Mouse (Mus musculus): Measurements from ENCODE around the gene Tmem183a. TPM values are rescaled to one million over a fixed set of nuclear protein-coding genes. Genes with fewer than 3 reads are reported as not detected.

The Tmem183a gene
- polyA plus RNA-seq, 1 experiment = 85.2 TPM

DNA sequence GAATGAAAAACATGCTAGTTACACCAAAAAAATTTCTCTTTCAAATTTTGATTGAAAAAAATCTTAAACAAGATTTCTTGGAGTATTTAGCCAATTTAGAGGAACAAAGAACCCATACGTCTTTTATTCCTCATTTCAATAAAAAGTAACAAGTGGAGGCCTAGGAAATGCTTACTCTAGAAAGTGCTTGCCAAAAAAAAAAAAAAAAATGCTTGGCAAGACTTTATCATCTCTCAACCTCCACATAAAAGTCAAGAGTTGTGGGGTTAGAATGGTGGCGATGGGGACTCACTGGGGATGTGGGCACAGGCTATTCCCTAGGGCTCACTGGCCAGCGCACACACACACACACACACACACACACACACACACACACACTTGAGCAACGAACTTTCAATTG, 1.4 kb upstream of the Tmem183a start:
- Histone ChIP-seq H3K4me3 (ENCODE audit: insufficient read depth, poor library complexity, severe bottlenecking) (no peak overlapping the region), H3K36me3 (ENCODE audit: control insufficient read depth, insufficient read depth) (peaks cover 23% of the 10 kb centered on the region), H3K79me2 (ENCODE audit: control insufficient read depth, insufficient read depth) (peaks cover 35% of the 10 kb centered on the region), H3K27me3 (ENCODE audit: control insufficient read depth, insufficient read depth, insufficient read length) (no peaks in the 10 kb centered on the region), H3ac (ENCODE audit: control insufficient read depth, insufficient read length, low read depth) (no peak overlapping the region), H3K79me3 (ENCODE audit: low read depth) (peaks cover 31% of the 10 kb centered on the region)
- TF ChIP-seq USF1 (IDR thresholded peaks at IDR 0.05; ENCODE audit: low read depth) (no peak), FOSL1 (IDR thresholded peaks at IDR 0.05; ENCODE audit: insufficient read depth, low read length, poor library complexity, severe bottlenecking) (no peak), MYOG (IDR thresholded peaks at IDR 0.05; ENCODE audit: control insufficient read depth, extremely low read depth, insufficient read length) (no peak), CTCF (IDR thresholded peaks at IDR 0.05; ENCODE audit: control insufficient read depth, insufficient read depth, insufficient read length) (no peak), CEBPB (IDR thresholded peaks at IDR 0.05; ENCODE audit: low read depth) (no peak), MAX (IDR thresholded peaks at IDR 0.05) (no peak), MYOD1 (IDR thresholded peaks at IDR 0.05; ENCODE audit: control insufficient read depth, insufficient read length, low read depth) (no peak)

DNA sequence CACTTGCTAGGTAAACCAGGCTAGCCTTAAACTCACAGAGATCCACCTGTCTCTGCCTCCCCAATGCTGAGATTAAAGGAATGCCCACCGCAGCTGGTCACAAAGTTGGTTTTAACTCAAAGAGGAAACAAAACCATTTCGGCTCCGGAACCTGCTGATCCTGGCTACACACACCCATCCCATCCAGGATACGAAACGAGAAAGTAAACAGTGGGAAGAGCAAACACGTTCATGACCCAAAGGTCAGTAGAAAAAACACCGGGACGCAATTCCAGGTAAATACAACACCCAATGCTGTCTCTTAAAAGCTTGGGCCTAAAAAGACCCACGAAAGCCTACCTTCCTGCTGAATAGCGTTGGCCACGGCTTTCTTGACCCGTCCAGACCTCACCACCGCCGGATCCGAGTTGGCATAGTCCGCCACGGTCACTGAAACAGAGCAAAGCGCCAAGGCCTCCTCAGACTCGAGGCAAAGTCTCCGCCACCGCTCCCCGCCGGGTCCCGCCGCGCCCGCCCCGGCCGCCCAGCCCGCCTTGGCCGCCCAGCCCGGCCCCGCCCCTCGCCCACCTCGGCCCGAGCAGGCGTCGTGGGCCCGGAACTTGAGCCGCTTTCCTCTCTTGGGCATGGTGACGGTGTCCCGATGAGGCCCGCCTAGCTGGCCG, 453 bp downstream of the Tmem183a start:
- no peak for TF ChIP-seq USF1 (IDR thresholded peaks at IDR 0.05; ENCODE audit: low read depth)
- no peak for TF ChIP-seq MAX (IDR thresholded peaks at IDR 0.05)
- no peak for TF ChIP-seq FOSL1 (IDR thresholded peaks at IDR 0.05; ENCODE audit: insufficient read depth, low read length, poor library complexity, severe bottlenecking)
- no peak for TF ChIP-seq CEBPB (IDR thresholded peaks at IDR 0.05; ENCODE audit: low read depth)
- no peak for TF ChIP-seq MYOG (IDR thresholded peaks at IDR 0.05; ENCODE audit: control insufficient read depth, extremely low read depth, insufficient read length)
- TF ChIP-seq CTCF (IDR thresholded peaks at IDR 0.05; ENCODE audit: control insufficient read depth, insufficient read depth, insufficient read length) = no peak
- no peak for TF ChIP-seq MYOD1 (IDR thresholded peaks at IDR 0.05; ENCODE audit: control insufficient read depth, insufficient read length, low read depth)
- Histone ChIP-seq H3K79me2 (ENCODE audit: control insufficient read depth, insufficient read depth) (peaks cover 47% of the 10 kb centered on the region), H3ac (ENCODE audit: control insufficient read depth, insufficient read length, low read depth) (peak overlapping the region; percentile 84)

DNA sequence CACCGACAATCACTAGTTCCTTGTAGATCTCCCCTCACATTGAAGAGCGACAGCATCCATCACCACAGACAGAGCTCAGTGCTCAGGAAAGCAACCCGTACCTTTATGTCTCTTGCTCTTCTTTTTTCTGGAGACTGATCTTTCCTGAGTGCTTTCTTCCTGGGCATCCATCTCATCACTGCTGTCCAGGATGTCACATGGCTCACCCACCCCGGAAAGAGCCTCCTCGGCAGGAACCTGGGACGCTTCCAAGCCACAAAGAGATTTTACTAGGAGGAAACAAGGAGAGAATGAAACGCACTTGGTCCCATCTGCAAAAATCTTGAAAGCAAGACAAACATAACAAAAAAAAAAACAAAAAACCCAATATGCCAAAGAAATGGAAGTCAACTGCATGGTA, 1.1 kb downstream of the Tmem183a start:
- H3K79me2 ChIP-seq (ENCODE audit: control insufficient read depth, insufficient read depth) = peaks cover 50% of the 10 kb centered on the region
- no peak overlapping the region for H3ac ChIP-seq (ENCODE audit: control insufficient read depth, insufficient read length, low read depth)
- no peaks in the 10 kb centered on the region for H3K27me3 ChIP-seq (ENCODE audit: control insufficient read depth, insufficient read depth, insufficient read length)
- peak overlapping the region; percentile 68 for H3K4me3 ChIP-seq (ENCODE audit: insufficient read depth, poor library complexity, severe bottlenecking)
- peaks cover 36% of the 10 kb centered on the region for H3K79me3 ChIP-seq (ENCODE audit: low read depth)
- peaks cover 46% of the 10 kb centered on the region for H3K36me3 ChIP-seq (ENCODE audit: control insufficient read depth, insufficient read depth)
- TF ChIP-seq USF1 (IDR thresholded peaks at IDR 0.05; ENCODE audit: low read depth) (peak; percentile 18), MYOD1 (IDR thresholded peaks at IDR 0.05; ENCODE audit: control insufficient read depth, insufficient read length, low read depth) (no peak)

More for the DNA sequence above, 453 bp downstream of the Tmem183a start:
- Histone ChIP-seq H3K4me3 (ENCODE audit: insufficient read depth, poor library complexity, severe bottlenecking) (peak overlapping the region; percentile 68), H3K36me3 (ENCODE audit: control insufficient read depth, insufficient read depth) (peaks cover 39% of the 10 kb centered on the region), H3K27me3 (ENCODE audit: control insufficient read depth, insufficient read depth, insufficient read length) (no peaks in the 10 kb centered on the region), H3K79me3 (ENCODE audit: low read depth) (peaks cover 35% of the 10 kb centered on the region)

DNA sequence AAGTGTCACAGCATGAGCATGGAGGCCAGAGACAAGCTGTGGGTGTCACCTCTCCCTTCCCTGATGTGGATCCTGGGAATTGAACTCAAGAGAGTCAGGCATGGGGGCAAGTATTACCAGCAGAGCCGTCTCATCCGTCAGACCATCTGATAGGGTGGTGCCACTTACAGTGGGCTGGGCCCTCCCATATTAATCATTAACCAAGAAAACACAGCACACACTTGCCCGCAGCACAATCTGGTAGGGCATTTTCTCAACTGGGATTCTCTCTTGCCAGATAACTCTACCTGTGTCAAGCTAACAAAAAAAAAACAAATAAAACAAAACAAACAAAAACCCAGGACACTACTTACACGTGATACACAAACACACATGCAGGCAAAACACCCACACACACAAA, 4.3 kb downstream of the Tmem183a start:
- Histone ChIP-seq H3K27me3 (ENCODE audit: control insufficient read depth, insufficient read depth, insufficient read length) (no peaks in the 10 kb centered on the region), H3ac (ENCODE audit: control insufficient read depth, insufficient read length, low read depth) (no peak overlapping the region), H3K36me3 (ENCODE audit: control insufficient read depth, insufficient read depth) (peaks cover 77% of the 10 kb centered on the region), H3K79me2 (ENCODE audit: control insufficient read depth, insufficient read depth) (peaks cover 50% of the 10 kb centered on the region), H3K4me3 (ENCODE audit: insufficient read depth, poor library complexity, severe bottlenecking) (no peak overlapping the region), H3K79me3 (ENCODE audit: low read depth) (peaks cover 39% of the 10 kb centered on the region)
- TF ChIP-seq FOSL1 (IDR thresholded peaks at IDR 0.05; ENCODE audit: insufficient read depth, low read length, poor library complexity, severe bottlenecking) = no peak
- TF ChIP-seq CEBPB (IDR thresholded peaks at IDR 0.05; ENCODE audit: low read depth) = no peak
- TF ChIP-seq CTCF (IDR thresholded peaks at IDR 0.05; ENCODE audit: control insufficient read depth, insufficient read depth, insufficient read length) = no peak
- no peak for TF ChIP-seq MYOG (IDR thresholded peaks at IDR 0.05; ENCODE audit: control insufficient read depth, extremely low read depth, insufficient read length)

DNA sequence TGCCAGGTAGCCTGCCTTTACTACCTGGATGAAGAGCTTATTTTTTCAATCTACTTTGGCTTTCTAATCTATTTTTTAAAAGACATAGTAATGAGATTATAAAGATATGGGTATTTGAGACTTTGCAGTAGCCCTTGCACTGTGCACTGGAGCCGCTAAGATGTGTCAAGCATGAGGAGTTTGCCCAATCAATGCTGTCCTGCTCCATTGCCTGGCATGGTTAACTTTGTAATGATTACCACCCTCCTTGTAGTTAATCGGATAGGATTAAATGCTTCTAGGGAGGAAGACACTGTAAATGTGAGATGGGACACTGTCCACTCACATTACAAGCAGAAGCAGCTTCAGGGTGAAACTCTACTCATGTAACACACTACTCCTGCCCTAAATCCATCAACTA, 8.5 kb downstream of the Tmem183a start:
- Histone ChIP-seq H3K4me3 (ENCODE audit: insufficient read depth, poor library complexity, severe bottlenecking) (no peak overlapping the region), H3K79me2 (ENCODE audit: control insufficient read depth, insufficient read depth) (peaks cover 17% of the 10 kb centered on the region), H3K36me3 (ENCODE audit: control insufficient read depth, insufficient read depth) (peaks cover 92% of the 10 kb centered on the region), H3ac (ENCODE audit: control insufficient read depth, insufficient read length, low read depth) (no peak overlapping the region), H3K27me3 (ENCODE audit: control insufficient read depth, insufficient read depth, insufficient read length) (no peaks in the 10 kb centered on the region), H3K79me3 (ENCODE audit: low read depth) (peaks cover 9% of the 10 kb centered on the region)
- TF ChIP-seq CEBPB (IDR thresholded peaks at IDR 0.05; ENCODE audit: low read depth) (no peak), MAX (IDR thresholded peaks at IDR 0.05) (no peak), CTCF (IDR thresholded peaks at IDR 0.05; ENCODE audit: control insufficient read depth, insufficient read depth, insufficient read length) (no peak), MYOG (IDR thresholded peaks at IDR 0.05; ENCODE audit: control insufficient read depth, extremely low read depth, insufficient read length) (no peak), USF1 (IDR thresholded peaks at IDR 0.05; ENCODE audit: low read depth) (no peak), FOSL1 (IDR thresholded peaks at IDR 0.05; ENCODE audit: insufficient read depth, low read length, poor library complexity, severe bottlenecking) (no peak), MYOD1 (IDR thresholded peaks at IDR 0.05; ENCODE audit: control insufficient read depth, insufficient read length, low read depth) (no peak)

DNA sequence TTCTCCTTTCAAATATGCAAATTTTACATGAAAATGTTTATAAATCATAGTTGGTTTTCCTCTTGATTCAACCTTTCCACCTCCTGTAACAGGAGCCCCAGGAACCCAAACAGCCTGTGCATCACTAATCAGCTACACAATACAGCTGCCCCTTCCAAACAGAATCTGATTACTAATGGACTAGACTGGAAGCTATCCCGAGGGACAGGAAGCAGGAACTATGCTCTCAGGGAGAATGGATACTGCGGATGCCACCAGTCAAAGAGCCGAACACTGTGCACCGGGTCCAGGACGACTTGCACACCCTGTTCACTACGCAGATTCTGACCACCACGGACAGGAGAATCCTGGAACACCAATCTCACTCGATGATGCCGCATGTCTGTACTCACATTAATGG, 14.0 kb downstream of the Tmem183a start:
- TF ChIP-seq MYOG (IDR thresholded peaks at IDR 0.05; ENCODE audit: control insufficient read depth, extremely low read depth, insufficient read length) (no peak), FOSL1 (IDR thresholded peaks at IDR 0.05; ENCODE audit: insufficient read depth, low read length, poor library complexity, severe bottlenecking) (no peak), CTCF (IDR thresholded peaks at IDR 0.05; ENCODE audit: control insufficient read depth, insufficient read depth, insufficient read length) (no peak), MYOD1 (IDR thresholded peaks at IDR 0.05; ENCODE audit: control insufficient read depth, insufficient read length, low read depth) (no peak), USF1 (IDR thresholded peaks at IDR 0.05; ENCODE audit: low read depth) (no peak), MAX (IDR thresholded peaks at IDR 0.05) (no peak), CEBPB (IDR thresholded peaks at IDR 0.05; ENCODE audit: low read depth) (no peak)
- H3K36me3 ChIP-seq (ENCODE audit: control insufficient read depth, insufficient read depth) = peaks cover 72% of the 10 kb centered on the region
- no peak overlapping the region for H3ac ChIP-seq (ENCODE audit: control insufficient read depth, insufficient read length, low read depth)
- H3K4me3 ChIP-seq (ENCODE audit: insufficient read depth, poor library complexity, severe bottlenecking) = no peak overlapping the region
- H3K27me3 ChIP-seq (ENCODE audit: control insufficient read depth, insufficient read depth, insufficient read length) = no peaks in the 10 kb centered on the region
- no peaks in the 10 kb centered on the region for H3K79me2 ChIP-seq (ENCODE audit: control insufficient read depth, insufficient read depth)
- no peaks in the 10 kb centered on the region for H3K79me3 ChIP-seq (ENCODE audit: low read depth)

Measured in C2C12 (cell line).